Mouse (Mus musculus): ENCODE data around the gene Slc25a34. TPM values are rescaled to one million over a fixed set of nuclear protein-coding genes. Genes with fewer than 3 reads are reported as not detected.

Gene Slc25a34
- polyA plus RNA-seq, 1 experiment from 2014 or later: 0.08 TPM

- no peak overlapping the region for H3K4me2 ChIP-seq (ENCODE audit: low read depth, low read length)
- H3K9ac ChIP-seq (ENCODE audit: low read depth, low read length): no peak overlapping the region
- no peaks in the 10 kb centered on the region for H3K9me3 ChIP-seq (ENCODE audit: control insufficient read depth, low read length)
- ATAC-seq (ENCODE audit: low read depth) (no peak), DNase-seq (ENCODE audit: low spot score) (no peak)
- H3K27me3 ChIP-seq (replicated peaks; ENCODE audit: control insufficient read depth, insufficient read depth, low read length): no peaks in the 10 kb centered on the region
- 38% methylated on average over 4 of the region's 4 CpGs for WGBS
- H3K4me1 ChIP-seq (ENCODE audit: control insufficient read depth, insufficient read depth, low read length): peaks cover 5% of the 10 kb centered on the region
- no peak overlapping the region for H3K27ac ChIP-seq (replicated peaks; ENCODE audit: low read depth, low read length)
- no peak overlapping the region for H3K4me3 ChIP-seq (ENCODE audit: low read depth, low read length)
- H3K36me3 ChIP-seq (ENCODE audit: control insufficient read depth, insufficient read depth, low read length): peaks cover 30% of the 10 kb centered on the region
Measured at GRCm38 (mm10) chr4:141659739-141660138, 36.1 kb upstream of the Slc25a34 start.

GRCm38 (mm10) chr4:141658846-141659484 lies 35.3 kb upstream of the Slc25a34 start:
- WGBS: 82% methylated on average over 6 of the region's 6 CpGs
- Histone ChIP-seq H3K9ac (ENCODE audit: low read depth, low read length) (no peak overlapping the region), H3K4me2 (ENCODE audit: low read depth, low read length) (no peak overlapping the region), H3K27me3 (replicated peaks; ENCODE audit: control insufficient read depth, insufficient read depth, low read length) (no peaks in the 10 kb centered on the region), H3K4me1 (ENCODE audit: control insufficient read depth, insufficient read depth, low read length) (no peaks in the 10 kb centered on the region), H3K27ac (replicated peaks; ENCODE audit: low read depth, low read length) (no peak overlapping the region), H3K36me3 (ENCODE audit: control insufficient read depth, insufficient read depth, low read length) (peaks cover 33% of the 10 kb centered on the region), H3K9me3 (ENCODE audit: control insufficient read depth, low read length) (no peaks in the 10 kb centered on the region), H3K4me3 (ENCODE audit: low read depth, low read length) (no peak overlapping the region)
- ATAC-seq (ENCODE audit: low read depth) (no peak), DNase-seq (ENCODE audit: low spot score) (no peak)

GRCm38 (mm10) chr4:141656932-141657331 lies 33.3 kb upstream of the Slc25a34 start:
- 80% methylated on average over 8 of the region's 8 CpGs for WGBS
- DNase-seq (ENCODE audit: low spot score): no peak
- Histone ChIP-seq H3K27ac (replicated peaks; ENCODE audit: low read depth, low read length) (no peak overlapping the region), H3K9ac (ENCODE audit: low read depth, low read length) (no peak overlapping the region), H3K4me1 (ENCODE audit: control insufficient read depth, insufficient read depth, low read length) (no peaks in the 10 kb centered on the region), H3K4me2 (ENCODE audit: low read depth, low read length) (no peak overlapping the region), H3K9me3 (ENCODE audit: control insufficient read depth, low read length) (no peaks in the 10 kb centered on the region), H3K36me3 (ENCODE audit: control insufficient read depth, insufficient read depth, low read length) (peaks cover 43% of the 10 kb centered on the region), H3K27me3 (replicated peaks; ENCODE audit: control insufficient read depth, insufficient read depth, low read length) (no peaks in the 10 kb centered on the region), H3K4me3 (ENCODE audit: low read depth, low read length) (no peak overlapping the region)
- no peak for ATAC-seq (ENCODE audit: low read depth)

GRCm38 (mm10) chr4:141655908-141656608 lies 32.4 kb upstream of the Slc25a34 start:
- ATAC-seq (ENCODE audit: low read depth): no peak
- H3K36me3 ChIP-seq (ENCODE audit: control insufficient read depth, insufficient read depth, low read length): peaks cover 43% of the 10 kb centered on the region

GRCm38 (mm10) chr4:141654509-141654908 lies 30.9 kb upstream of the Slc25a34 start:
- no peaks in the 10 kb centered on the region; the same call in 1 of the 2 replicates for H3K4me1 ChIP-seq (ENCODE audit: control insufficient read depth, insufficient read depth, low read length)
- ATAC-seq (ENCODE audit: low read depth) (no peak), DNase-seq (ENCODE audit: low spot score) (no peak)
- H3K9ac ChIP-seq (ENCODE audit: low read depth, low read length): no peak overlapping the region
- no peak overlapping the region for H3K4me2 ChIP-seq (ENCODE audit: low read depth, low read length)
- no peaks in the 10 kb centered on the region for H3K9me3 ChIP-seq (ENCODE audit: control insufficient read depth, low read length)
- no peaks in the 10 kb centered on the region for H3K27me3 ChIP-seq (replicated peaks; ENCODE audit: control insufficient read depth, insufficient read depth, low read length)
- H3K27ac ChIP-seq (replicated peaks; ENCODE audit: low read depth, low read length): no peak overlapping the region
- 91% methylated on average over 6 of the region's 6 CpGs for WGBS
- H3K4me3 ChIP-seq (ENCODE audit: low read depth, low read length): no peak overlapping the region
- H3K36me3 ChIP-seq (ENCODE audit: control insufficient read depth, insufficient read depth, low read length): peaks cover 30% of the 10 kb centered on the region

More at GRCm38 (mm10) chr4:141655908-141656608, 32.4 kb upstream of the Slc25a34 start:
- no peak overlapping the region for H3K4me2 ChIP-seq (ENCODE audit: low read depth, low read length)
- WGBS: 89% methylated on average over 12 of the region's 12 CpGs
- no peak overlapping the region for H3K4me3 ChIP-seq (ENCODE audit: low read depth, low read length)
- no peak for DNase-seq (ENCODE audit: low spot score)
- H3K9ac ChIP-seq (ENCODE audit: low read depth, low read length): no peak overlapping the region
- no peaks in the 10 kb centered on the region for H3K9me3 ChIP-seq (ENCODE audit: control insufficient read depth, low read length)
- no peaks in the 10 kb centered on the region for H3K4me1 ChIP-seq (ENCODE audit: control insufficient read depth, insufficient read depth, low read length)
- no peak overlapping the region for H3K27ac ChIP-seq (replicated peaks; ENCODE audit: low read depth, low read length)
- no peaks in the 10 kb centered on the region for H3K27me3 ChIP-seq (replicated peaks; ENCODE audit: control insufficient read depth, insufficient read depth, low read length)

- Histone ChIP-seq H3K27me3 (replicated peaks; ENCODE audit: control insufficient read depth, insufficient read depth, low read length) (no peaks in the 10 kb centered on the region), H3K27ac (replicated peaks; ENCODE audit: low read depth, low read length) (no peak overlapping the region)
- 88% methylated on average over 13 of the region's 13 CpGs for WGBS
Measured at GRCm38 (mm10) chr4:141653813-141654212, 30.2 kb upstream of the Slc25a34 start.

GRCm38 (mm10) chr4:141653044-141653443 lies 29.4 kb upstream of the Slc25a34 start:
- no peak for DNase-seq (ENCODE audit: low spot score)
- no peak for ATAC-seq (ENCODE audit: low read depth)
- H3K27me3 ChIP-seq (replicated peaks; ENCODE audit: control insufficient read depth, insufficient read depth, low read length): no peaks in the 10 kb centered on the region
- H3K4me2 ChIP-seq (ENCODE audit: low read depth, low read length): no peak overlapping the region
- H3K4me3 ChIP-seq (ENCODE audit: low read depth, low read length): no peak overlapping the region
- H3K9me3 ChIP-seq (ENCODE audit: control insufficient read depth, low read length): no peaks in the 10 kb centered on the region
- no peak overlapping the region for H3K27ac ChIP-seq (replicated peaks; ENCODE audit: low read depth, low read length)
- H3K9ac ChIP-seq (ENCODE audit: low read depth, low read length): no peak overlapping the region; the same call in 1 of the 2 replicates
- H3K4me1 ChIP-seq (ENCODE audit: control insufficient read depth, insufficient read depth, low read length): no peaks in the 10 kb centered on the region; the same call in 1 of the 2 replicates
- H3K36me3 ChIP-seq (ENCODE audit: control insufficient read depth, insufficient read depth, low read length): peaks cover 26% of the 10 kb centered on the region
- 89% methylated on average over 8 of the region's 8 CpGs for WGBS

More at GRCm38 (mm10) chr4:141653813-141654212, 30.2 kb upstream of the Slc25a34 start:
- no peaks in the 10 kb centered on the region; the same call in 1 of the 2 replicates for H3K4me1 ChIP-seq (ENCODE audit: control insufficient read depth, insufficient read depth, low read length)
- DNase-seq (ENCODE audit: low spot score) (no peak), ATAC-seq (ENCODE audit: low read depth) (no peak)
- peaks cover 26% of the 10 kb centered on the region for H3K36me3 ChIP-seq (ENCODE audit: control insufficient read depth, insufficient read depth, low read length)
- H3K9ac ChIP-seq (ENCODE audit: low read depth, low read length): no peak overlapping the region
- no peak overlapping the region for H3K4me3 ChIP-seq (ENCODE audit: low read depth, low read length)
- H3K9me3 ChIP-seq (ENCODE audit: control insufficient read depth, low read length): no peaks in the 10 kb centered on the region
- H3K4me2 ChIP-seq (ENCODE audit: low read depth, low read length): no peak overlapping the region

- Histone ChIP-seq H3K9ac (ENCODE audit: low read depth, low read length) (no peak overlapping the region), H3K4me1 (ENCODE audit: control insufficient read depth, insufficient read depth, low read length) (no peaks in the 10 kb centered on the region; the same call in 1 of the 2 replicates), H3K4me3 (ENCODE audit: low read depth, low read length) (no peak overlapping the region), H3K9me3 (ENCODE audit: control insufficient read depth, low read length) (no peaks in the 10 kb centered on the region), H3K4me2 (ENCODE audit: low read depth, low read length) (no peak overlapping the region), H3K36me3 (ENCODE audit: control insufficient read depth, insufficient read depth, low read length) (peaks cover 27% of the 10 kb centered on the region; the same call in 1 of the 2 replicates), H3K27me3 (replicated peaks; ENCODE audit: control insufficient read depth, insufficient read depth, low read length) (no peaks in the 10 kb centered on the region), H3K27ac (replicated peaks; ENCODE audit: low read depth, low read length) (no peak overlapping the region)
- ATAC-seq (ENCODE audit: low read depth) (no peak), DNase-seq (ENCODE audit: low spot score) (no peak)
- WGBS: 87% methylated on average over 10 of the region's 10 CpGs
Measured at GRCm38 (mm10) chr4:141651944-141652343, 28.3 kb upstream of the Slc25a34 start.

Data from embryonic facial prominence, embryonic 14.5 days (tissue).